Mouse (Mus musculus) intestine, embryonic 16.5 days (tissue): ENCODE results near the gene Gm9048. TPM values are rescaled to one million over a fixed set of nuclear protein-coding genes. Genes with fewer than 3 reads are reported as not detected.
A peak's percentile ranks its signal among the peaks of the same experiment; 100 is the strongest.
"Not testable (repeated sequence)": the region's sequence is repeated elsewhere in the genome, so short reads cannot be mapped to it uniquely, and the experiment has no call there.

Source experiments
- ATAC-seq: fragments of 200-750 bp; cut with Nextera tagmentation; 2 replicates; pipeline ENCODE4 v1.8.0; 2017; ENCODE audit warnings: moderate TSS enrichment, moderate library complexity
- H3K27ac ChIP-seq: fragments of 300-500 bp; sonication (generic); 2 replicates; pipeline ENCODE4 v1.5.1; 2014; ENCODE audit warnings: mild to moderate bottlenecking, low read length
- H3K27me3 ChIP-seq: fragments of 300-500 bp; sonication (generic); replicated peaks from 2 replicates; pipeline ENCODE4 v1.6.1; 2014; ENCODE audit warnings: low read length, control low read depth, mixed read lengths; ENCODE audit not compliant: control insufficient read depth, insufficient read depth
- H3K36me3 ChIP-seq: fragments of 300-500 bp; sonication (generic); 2 replicates; pipeline ENCODE4 v1.6.1; 2014; ENCODE audit warnings: low read length, control low read depth; ENCODE audit not compliant: control insufficient read depth, insufficient read depth
- H3K4me1 ChIP-seq: fragments of 300-500 bp; sonication (generic); 2 replicates; pipeline ENCODE4 v1.6.1; 2014; ENCODE audit warnings: low read length, control low read depth, mixed read lengths; ENCODE audit not compliant: control insufficient read depth, insufficient read depth
- H3K4me2 ChIP-seq: fragments of 300-500 bp; sonication (generic); 2 replicates; pipeline ENCODE4 v1.6.1; 2014; ENCODE audit warnings: low read depth, low read length, control low read depth
- H3K4me3 ChIP-seq: fragments of 300-500 bp; sonication (generic); 2 replicates; pipeline ENCODE4 v1.5.1; 2014; ENCODE audit warnings: mild to moderate bottlenecking, low read length
- H3K9ac ChIP-seq: fragments of 300-500 bp; sonication (generic); 2 replicates; pipeline ENCODE4 v1.6.1; 2014; ENCODE audit warnings: low read depth, low read length
- H3K9me3 ChIP-seq: fragments of 300-500 bp; sonication (generic); 2 replicates; pipeline ENCODE4 v1.6.1; 2016; ENCODE audit warnings: low read length, control low read depth; ENCODE audit not compliant: control insufficient read depth
- WGBS: fragments of 180-500 bp; shearing (Covaris S2); extraction: QIAGEN DNeasy Blood & Tissue Kit; methylation state at CpG from one replicate; pipeline ENCODE4 v1.1.7; 2014; 5-methylcytosine and 5-hydroxymethylcytosine counted together
- polyA plus RNA-seq: library from polyadenylated mRNA; unstranded; fragments of >200 nt; fragmentation: Nextera tagmentation; extraction: Ambion mirVana; gene quantifications from 2 replicates; pipeline ENCODE4 v1.2.1, GENCODE M21; 2015

Gm9048 gene
- not detected in 2 replicates for polyA plus RNA-seq

DNA sequence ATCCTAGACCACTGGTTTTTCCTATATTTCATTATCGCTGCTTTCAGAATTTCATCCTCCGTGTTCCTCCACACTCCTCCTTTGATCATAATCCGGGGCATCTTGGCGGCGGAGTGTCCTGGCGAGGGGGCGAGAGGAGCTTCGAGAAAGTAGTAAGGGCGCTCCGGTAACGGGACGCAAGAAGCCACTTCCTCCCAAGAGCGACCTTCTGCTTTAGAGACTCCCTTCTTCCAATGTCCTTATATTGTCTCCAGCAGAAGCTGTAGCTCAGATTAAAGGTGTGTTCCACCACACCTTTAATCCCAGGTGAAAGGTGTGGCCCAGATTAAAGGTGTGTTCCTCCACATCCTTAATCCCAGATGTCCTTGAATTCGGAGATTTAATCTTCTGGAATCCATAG, at the start of gene Gm9048:
Gm9048 (minus strand) TSS at position 101 of the 400 bp plus-strand sequence.
- H3K9me3 ChIP-seq, H3K4me3 ChIP-seq, H3K4me1 ChIP-seq, H3K36me3 ChIP-seq, ATAC-seq, H3K9ac ChIP-seq, H3K4me2 ChIP-seq, H3K27ac ChIP-seq, H3K27me3 ChIP-seq: not testable (repeated sequence)
- 100% methylated on average over 1 of the region's 14 CpGs for WGBS

DNA sequence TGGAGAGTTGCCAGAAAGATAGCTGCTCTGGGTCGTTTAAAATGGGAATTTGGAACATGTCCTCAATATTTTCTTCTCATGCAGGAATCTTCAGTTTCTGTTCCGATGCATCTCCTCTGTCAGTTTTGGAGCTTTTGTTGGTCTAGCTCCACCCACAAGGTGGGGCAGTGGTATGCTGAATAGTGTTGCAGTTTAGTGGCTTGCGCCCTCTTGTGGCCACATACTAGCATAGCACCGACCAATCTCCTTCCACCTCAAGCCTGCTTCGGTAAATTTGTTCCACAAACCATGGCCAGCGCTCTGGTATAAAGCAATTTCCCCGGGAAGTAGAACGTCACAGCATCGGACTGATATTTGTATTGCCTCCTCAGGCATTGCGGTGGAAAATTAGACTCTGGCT, 22.0 kb upstream of the Gm9048 start:
- H3K9ac ChIP-seq, result no peak overlapping the region
- ATAC-seq, result peak; percentile 90
- H3K36me3 ChIP-seq, result no peaks in the 10 kb centered on the region
- H3K27ac ChIP-seq, result no peak overlapping the region
- no peak overlapping the region for H3K4me3 ChIP-seq
- no peaks in the 10 kb centered on the region for H3K4me1 ChIP-seq
- no peaks in the 10 kb centered on the region for H3K27me3 ChIP-seq
- H3K9me3 ChIP-seq, result no peaks in the 10 kb centered on the region
- no peak overlapping the region; the same call in 1 of the 2 replicates for H3K4me2 ChIP-seq
- WGBS, result 4% methylated on average over 10 of the region's 10 CpGs

DNA sequence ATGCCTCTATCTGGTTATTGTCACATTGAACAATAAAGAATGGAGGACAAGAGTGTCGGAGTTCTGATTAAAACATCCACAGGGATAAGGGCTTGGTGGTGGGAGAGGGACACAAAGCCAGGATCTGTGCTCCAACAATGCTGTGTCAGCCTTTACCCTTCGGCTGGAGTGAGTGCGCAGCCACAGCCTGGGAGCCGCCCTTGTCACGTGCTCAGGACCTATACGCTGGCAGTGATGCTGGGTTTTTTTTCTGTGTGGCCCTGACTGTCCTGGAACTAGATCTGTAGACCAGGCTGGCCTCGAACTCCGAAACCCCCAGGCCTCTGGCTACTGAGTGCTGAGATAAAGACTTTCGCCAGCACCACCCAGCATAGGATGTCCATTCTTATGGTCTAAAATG, 21.0 kb upstream of the Gm9048 start:
- Histone ChIP-seq H3K4me2 (no peak overlapping the region), H3K9me3 (no peaks in the 10 kb centered on the region), H3K36me3 (no peaks in the 10 kb centered on the region), H3K4me3 (no peak overlapping the region), H3K9ac (no peak overlapping the region), H3K27me3 (no peaks in the 10 kb centered on the region), H3K4me1 (no peaks in the 10 kb centered on the region), H3K27ac (no peak overlapping the region)
- 87% methylated on average over 9 of the region's 9 CpGs for WGBS
- no peak for ATAC-seq

DNA sequence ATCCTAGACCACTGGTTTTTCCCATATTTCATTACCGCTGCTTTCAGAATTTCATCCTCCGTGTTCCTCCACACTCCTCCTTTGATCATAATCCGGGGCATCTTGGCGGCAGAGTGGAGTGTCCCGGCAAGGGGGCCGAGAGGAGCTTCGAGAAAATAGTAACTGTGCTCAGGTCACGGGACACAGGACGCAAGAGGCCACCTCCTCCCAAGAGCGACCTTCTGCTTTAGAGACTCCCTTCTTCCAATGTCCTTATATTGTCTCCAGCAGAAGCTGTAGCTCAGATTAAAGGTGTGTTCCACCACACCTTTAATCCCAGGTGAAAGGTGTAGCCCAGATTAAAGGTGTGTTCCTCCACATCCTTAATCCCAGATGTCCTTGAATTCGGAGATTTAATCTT, 5.5 kb upstream of the Gm9048 start, which contains the start of gene Gm9049:
Gm9049 (minus strand) TSS at position 101 of the 400 bp plus-strand sequence.
- not testable (repeated sequence) for H3K36me3 ChIP-seq, H3K9me3 ChIP-seq, H3K27me3 ChIP-seq, H3K4me2 ChIP-seq, H3K4me1 ChIP-seq, ATAC-seq, H3K9ac ChIP-seq, H3K27ac ChIP-seq, H3K4me3 ChIP-seq
- no CpG with 5 or more reads among the region's 11 CpGs for WGBS

DNA sequence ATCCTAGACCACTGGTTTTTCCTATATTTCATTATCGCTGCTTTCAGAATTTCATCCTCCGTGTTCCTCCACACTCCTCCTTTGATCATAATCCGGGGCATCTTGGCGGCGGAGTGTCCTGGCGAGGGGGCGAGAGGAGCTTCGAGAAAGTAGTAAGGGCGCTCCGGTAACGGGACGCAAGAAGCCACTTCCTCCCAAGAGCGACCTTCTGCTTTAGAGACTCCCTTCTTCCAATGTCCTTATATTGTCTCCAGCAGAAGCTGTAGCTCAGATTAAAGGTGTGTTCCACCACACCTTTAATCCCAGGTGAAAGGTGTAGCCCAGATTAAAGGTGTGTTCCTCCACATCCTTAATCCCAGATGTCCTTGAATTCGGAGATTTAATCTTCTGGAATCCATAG, 5.3 kb downstream of the Gm9048 start, which contains the start of gene Gm9046:
Gm9046 (minus strand) TSS at position 101 of the 400 bp plus-strand sequence.
- not testable (repeated sequence) for ATAC-seq, H3K36me3 ChIP-seq, H3K27ac ChIP-seq, H3K9ac ChIP-seq, H3K4me2 ChIP-seq, H3K4me3 ChIP-seq, H3K27me3 ChIP-seq, H3K4me1 ChIP-seq, H3K9me3 ChIP-seq
- WGBS, result no CpG with 5 or more reads among the region's 14 CpGs

DNA sequence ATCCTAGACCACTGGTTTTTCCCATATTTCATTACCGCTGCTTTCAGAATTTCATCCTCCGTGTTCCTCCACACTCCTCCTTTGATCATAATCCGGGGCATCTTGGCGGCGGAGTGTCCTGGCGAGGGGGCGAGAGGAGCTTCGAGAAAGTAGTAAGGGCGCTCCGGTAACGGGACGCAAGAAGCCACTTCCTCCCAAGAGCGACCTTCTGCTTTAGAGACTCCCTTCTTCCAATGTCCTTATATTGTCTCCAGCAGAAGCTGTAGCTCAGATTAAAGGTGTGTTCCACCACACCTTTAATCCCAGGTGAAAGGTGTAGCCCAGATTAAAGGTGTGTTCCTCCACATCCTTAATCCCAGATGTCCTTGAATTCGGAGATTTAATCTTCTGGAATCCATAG, 10.7 kb downstream of the Gm9048 start, which contains the start of gene Gm9045:
Gm9045 (minus strand) TSS at position 101 of the 400 bp plus-strand sequence.
- not testable (repeated sequence) for H3K36me3 ChIP-seq, H3K4me3 ChIP-seq

DNA sequence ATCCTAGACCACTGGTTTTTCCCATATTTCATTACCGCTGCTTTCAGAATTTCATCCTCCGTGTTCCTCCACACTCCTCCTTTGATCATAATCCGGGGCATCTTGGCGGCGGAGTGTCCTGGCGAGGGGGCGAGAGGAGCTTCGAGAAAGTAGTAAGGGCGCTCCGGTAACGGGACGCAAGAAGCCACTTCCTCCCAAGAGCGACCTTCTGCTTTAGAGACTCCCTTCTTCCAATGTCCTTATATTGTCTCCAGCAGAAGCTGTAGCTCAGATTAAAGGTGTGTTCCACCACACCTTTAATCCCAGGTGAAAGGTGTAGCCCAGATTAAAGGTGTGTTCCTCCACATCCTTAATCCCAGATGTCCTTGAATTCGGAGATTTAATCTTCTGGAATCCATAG, 16.2 kb downstream of the Gm9048 start, which contains the start of gene Gm9044:
Gm9044 (minus strand) TSS at position 101 of the 400 bp plus-strand sequence.
- ATAC-seq, H3K9me3 ChIP-seq, H3K9ac ChIP-seq, H3K27me3 ChIP-seq, H3K4me2 ChIP-seq, H3K36me3 ChIP-seq, H3K4me1 ChIP-seq, H3K27ac ChIP-seq, H3K4me3 ChIP-seq: not testable (repeated sequence)
- WGBS, result no CpG with 5 or more reads among the region's 14 CpGs

More for the DNA sequence above, 10.7 kb downstream of the Gm9048 start, which contains the start of gene Gm9045:
- not testable (repeated sequence) for H3K27ac ChIP-seq, H3K4me1 ChIP-seq, H3K4me2 ChIP-seq, H3K9me3 ChIP-seq, H3K27me3 ChIP-seq, ATAC-seq, H3K9ac ChIP-seq
- no CpG with 5 or more reads among the region's 14 CpGs for whole genome bisulfite sequencing

DNA sequence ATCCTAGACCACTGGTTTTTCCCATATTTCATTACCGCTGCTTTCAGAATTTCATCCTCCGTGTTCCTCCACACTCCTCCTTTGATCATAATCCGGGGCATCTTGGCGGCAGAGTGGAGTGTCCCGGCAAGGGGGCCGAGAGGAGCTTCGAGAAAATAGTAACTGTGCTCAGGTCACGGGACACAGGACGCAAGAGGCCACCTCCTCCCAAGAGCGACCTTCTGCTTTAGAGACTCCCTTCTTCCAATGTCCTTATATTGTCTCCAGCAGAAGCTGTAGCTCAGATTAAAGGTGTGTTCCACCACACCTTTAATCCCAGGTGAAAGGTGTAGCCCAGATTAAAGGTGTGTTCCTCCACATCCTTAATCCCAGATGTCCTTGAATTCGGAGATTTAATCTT, 21.6 kb downstream of the Gm9048 start, which contains the start of gene Gm9040:
Gm9040 (minus strand) TSS at position 101 of the 400 bp plus-strand sequence.
- no CpG with 5 or more reads among the region's 11 CpGs for WGBS

DNA sequence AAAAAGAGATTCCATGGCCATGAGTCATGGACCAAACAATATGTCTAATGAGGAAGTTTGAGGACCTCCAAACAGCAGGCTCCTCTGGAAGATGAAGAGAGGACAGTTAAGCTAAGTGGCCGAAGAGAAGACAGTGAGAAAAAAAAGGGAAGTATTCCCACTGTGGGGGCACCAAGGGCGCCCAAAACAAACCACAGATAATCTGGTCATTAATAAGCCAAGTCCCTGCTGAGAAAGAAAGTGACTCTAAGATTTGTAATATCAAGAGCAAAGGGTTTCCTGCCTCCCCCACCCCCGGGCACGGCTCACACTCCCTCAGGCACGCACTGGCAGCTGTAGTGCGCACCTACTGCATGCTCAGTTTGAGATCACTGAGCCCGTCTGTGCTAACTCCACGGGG, 29.5 kb downstream of the Gm9048 start:
- Histone ChIP-seq H3K9me3 (no peaks in the 10 kb centered on the region), H3K4me3 (no peak overlapping the region), H3K27me3 (no peaks in the 10 kb centered on the region), H3K4me2 (no peak overlapping the region), H3K36me3 (no peaks in the 10 kb centered on the region), H3K27ac (no peak overlapping the region), H3K9ac (no peak overlapping the region), H3K4me1 (no peaks in the 10 kb centered on the region)
- 82% methylated on average over 8 of the region's 8 CpGs for WGBS
- no peak for ATAC-seq

More for the DNA sequence above, 21.6 kb downstream of the Gm9048 start, which contains the start of gene Gm9040:
- not testable (repeated sequence) for H3K4me3 ChIP-seq, ATAC-seq, H3K4me1 ChIP-seq, H3K9me3 ChIP-seq, H3K27me3 ChIP-seq, H3K36me3 ChIP-seq, H3K4me2 ChIP-seq, H3K27ac ChIP-seq, H3K9ac ChIP-seq

DNA sequence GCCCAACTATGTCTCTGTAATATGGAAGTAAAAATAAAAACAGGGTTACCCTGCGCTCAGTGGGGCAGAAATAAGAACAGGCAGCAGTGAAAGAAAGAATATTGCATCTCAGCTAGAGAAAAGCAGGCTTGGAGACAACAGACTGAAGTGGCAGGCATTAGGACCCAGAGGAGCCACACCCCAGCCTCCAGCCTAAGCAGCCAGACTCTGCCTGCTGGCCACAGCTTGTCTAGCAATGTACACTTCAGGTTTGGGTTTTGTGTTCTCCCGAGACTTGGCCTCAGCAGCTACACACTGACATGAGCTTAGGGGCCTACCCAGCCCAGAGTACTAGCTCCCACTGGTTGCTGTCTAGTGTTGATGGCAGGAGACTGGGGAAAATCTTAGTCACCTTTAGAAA, 46.3 kb downstream of the Gm9048 start:
- not testable (repeated sequence) for H3K36me3 ChIP-seq, H3K4me3 ChIP-seq, H3K9ac ChIP-seq, H3K9me3 ChIP-seq, H3K4me2 ChIP-seq, H3K27ac ChIP-seq, H3K27me3 ChIP-seq, H3K4me1 ChIP-seq, ATAC-seq
- 41% methylated on average over 2 of the region's 2 CpGs for WGBS
